Mouse (Mus musculus) heart, postnatal 14 days (tissue): ENCODE measurements at regions not wholly inside any gene's neighbourhood (a gene's known extent, or its start where the extent isn't known, plus 50 kb on each side); places are given as distances from the start of the nearest gene placed in this dataset.
A peak's percentile ranks its signal among the peaks of the same experiment; 100 is the strongest.

ENCODE experiments used
- DNase-seq, 2 experiments: peaks; one replicate each; pipeline ENCODE4 v3.0.0; 2021 to 2022
- intact Hi-C: fragments of 180-260 bp; cut with DNase I; formaldehyde crosslinking; loops from one replicate; pipeline ENCODE4 v1.15.1; 2025

- DNase-seq = no peak
- intact Hi-C loops = no loop called here
Measured at GRCm38 (mm10) chr13:51227836-51228235, 57.0 kb downstream of the Nxnl2 start.

DNA sequence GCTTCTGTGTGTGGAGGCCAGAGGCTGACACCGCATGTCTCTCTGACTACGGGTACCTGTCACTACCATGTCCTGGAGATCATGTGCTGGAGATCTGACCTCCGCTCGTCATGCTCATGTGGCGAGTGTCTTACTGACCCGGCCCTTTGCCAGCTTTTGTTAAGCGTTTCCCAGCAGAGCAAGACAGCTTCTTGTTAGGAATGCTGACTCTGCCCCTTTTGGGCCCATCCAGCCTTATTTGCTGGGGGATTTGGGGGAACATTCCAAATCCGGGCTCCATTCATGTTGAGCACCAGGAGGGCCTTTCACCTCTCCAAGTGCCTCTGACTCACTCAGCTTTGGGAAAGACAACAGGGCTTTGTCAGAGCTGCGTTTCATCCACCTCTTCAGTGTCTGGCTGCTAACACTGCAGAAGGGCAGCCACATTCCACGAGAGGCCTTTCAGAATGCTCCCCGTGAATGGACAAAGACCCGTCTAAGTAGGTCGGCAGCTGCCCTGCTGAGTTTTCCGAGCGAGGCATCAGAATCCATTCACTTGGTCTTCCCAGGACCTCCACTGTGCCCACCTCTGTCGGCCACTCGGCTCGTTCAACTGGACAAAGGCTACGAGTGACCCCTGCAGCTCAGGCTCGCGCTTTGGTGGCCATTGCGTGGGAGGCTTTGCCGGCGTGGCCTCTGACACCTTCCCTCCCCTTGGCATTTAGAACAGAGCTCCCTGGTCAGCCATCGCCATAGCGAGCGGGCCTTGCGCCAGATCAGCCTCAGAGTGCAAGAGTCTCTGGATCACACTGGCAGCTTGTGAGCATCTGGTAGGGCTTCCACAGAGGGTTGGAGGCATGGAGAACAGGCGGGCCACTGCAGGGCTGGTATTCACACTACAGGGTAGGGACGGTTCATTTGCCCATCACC is 58.3 kb downstream of the Nxnl2 start:
- intact Hi-C loops = no loop called here
- no peak for DNase-seq

GRCm38 (mm10) chr13:51229862-51230261 is 59.0 kb downstream of the Nxnl2 start:
- intact Hi-C loops = no loop called here
- DNase-seq = no peak

DNA sequence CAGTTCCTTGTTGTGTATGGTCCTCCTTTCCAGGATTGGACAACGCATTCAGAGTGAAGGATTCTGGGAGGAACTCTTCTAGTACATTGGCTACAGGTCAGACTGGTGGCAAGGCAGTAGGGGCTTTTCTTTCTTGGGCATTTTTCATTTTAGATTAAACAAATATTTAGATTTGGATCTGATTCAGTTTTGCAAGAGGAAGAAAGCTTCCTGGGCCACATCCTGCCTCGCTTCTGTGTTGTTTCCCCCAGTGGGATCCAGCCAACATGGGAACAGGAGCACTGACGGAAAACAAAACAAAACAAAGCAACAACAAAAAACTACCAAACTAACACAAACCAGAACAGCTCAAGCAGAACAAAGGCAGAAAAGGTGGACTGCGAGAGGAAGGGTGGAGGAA is 60.8 kb downstream of the Nxnl2 start:
- no peak for DNase-seq
- intact Hi-C loops = no loop called here

DNA sequence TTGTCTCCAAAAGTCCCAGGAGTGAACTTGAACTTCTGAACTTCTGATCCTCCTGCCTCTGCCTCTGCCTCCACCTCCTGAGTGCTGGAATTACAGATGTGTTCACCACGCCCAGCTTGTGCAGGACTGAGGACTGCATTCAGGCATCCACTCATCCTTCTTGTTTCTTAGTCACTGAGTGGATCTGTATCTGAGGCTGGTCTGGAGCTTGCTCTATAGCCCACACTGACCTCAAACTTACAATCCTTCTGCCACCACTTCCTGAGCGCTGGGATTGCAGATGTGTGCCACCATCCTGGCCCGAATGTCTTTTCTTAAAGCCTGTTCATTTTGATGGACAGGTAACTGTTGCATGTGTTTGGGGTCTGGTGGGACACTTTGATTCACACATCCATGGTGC is 76.6 kb downstream of the Nxnl2 start:
- intact Hi-C loops = no loop called here
- no peak for DNase-seq

DNA sequence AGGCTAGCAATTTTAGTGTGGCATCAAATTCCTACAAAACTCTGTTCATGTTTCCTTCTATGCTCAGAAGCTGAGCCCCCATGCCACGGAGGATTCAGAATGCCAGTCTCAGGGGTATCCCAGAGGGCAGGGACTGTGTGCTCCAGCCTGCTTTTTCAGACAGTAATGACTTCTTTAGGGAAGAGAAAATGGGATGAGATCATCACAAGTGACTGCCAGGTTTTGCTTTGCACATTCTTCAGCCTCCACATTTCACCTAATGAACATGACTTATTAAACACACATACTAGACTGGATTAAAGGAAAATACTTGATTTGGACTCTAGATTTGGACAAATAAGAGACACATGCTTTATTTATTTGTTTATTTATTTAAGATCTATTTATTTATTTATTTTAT is 82.5 kb downstream of the Nxnl2 start:
- DNase-seq = no peak
- intact Hi-C loops = no loop called here

DNA sequence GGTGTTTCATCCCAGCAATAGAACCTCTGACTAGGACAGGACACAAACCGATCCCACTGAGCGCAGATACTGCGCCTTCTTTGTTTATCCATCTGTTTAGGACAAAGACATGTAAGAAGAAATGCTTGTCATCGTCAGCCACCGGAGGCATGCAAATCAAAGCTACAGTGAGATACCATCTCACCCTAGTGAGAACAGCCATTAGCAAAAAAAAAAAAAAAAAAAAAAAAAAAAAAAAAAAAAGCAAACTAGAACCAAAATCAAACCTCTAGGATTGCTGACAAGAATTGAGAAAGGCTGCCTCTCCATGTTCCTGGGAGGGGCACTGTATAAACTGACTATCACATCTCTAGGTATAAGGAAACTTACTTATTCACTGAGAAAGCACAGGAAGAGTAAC is 84.9 kb downstream of the Nxnl2 start:
- intact Hi-C loops = no loop called here
- DNase-seq = no peak

DNA sequence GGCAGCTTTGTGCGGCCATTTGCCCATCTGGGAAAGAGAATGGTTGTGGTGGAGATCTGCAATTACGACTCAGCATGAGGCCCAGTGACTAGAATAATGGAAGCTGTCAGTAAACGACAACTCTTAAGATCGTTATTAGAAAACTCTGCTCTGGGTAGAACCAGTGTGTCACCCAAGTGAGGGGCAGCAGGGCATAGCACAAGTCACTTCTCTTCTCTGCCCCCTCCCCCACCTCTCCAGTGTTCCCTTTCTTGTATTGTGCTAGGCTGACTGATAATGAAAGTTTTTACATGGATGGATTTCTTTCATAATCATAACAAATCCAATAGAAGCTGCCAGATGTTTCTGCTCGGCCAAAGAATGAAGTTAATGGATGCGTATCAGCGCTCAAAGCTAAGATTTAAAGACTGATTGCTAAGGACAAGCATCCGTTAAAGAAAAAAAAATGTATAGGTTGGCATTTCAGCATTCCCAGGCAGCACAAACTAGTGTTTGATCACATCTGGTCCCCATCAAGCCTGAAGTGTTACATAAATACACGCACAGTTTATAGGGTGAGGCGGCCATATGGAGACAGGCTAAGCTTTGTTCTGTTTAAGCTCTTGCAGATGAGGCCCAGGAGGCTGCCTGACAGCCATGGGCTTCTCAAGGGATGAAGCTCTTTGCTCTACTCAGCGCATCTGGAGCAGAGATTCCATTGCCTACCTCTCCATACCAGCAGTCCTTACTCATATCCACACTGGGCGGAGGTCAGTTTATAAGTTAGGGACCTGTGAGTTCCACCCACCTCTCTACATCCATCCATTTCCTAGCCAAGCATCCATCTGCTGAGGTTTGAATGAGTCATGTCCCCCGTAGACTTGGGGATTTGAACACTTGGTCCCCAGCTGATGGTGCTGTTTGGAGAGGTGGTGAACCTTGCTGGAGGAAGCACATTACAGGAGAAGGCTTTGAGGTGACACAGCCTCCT is 88.2 kb downstream of the Nxnl2 start:
- intact Hi-C loops = no loop called here
- no peak for DNase-seq

GRCm38 (mm10) chr13:51261619-51262018 is 90.8 kb downstream of the Nxnl2 start:
- intact Hi-C loops = no loop called here
- no peak for DNase-seq

DNA sequence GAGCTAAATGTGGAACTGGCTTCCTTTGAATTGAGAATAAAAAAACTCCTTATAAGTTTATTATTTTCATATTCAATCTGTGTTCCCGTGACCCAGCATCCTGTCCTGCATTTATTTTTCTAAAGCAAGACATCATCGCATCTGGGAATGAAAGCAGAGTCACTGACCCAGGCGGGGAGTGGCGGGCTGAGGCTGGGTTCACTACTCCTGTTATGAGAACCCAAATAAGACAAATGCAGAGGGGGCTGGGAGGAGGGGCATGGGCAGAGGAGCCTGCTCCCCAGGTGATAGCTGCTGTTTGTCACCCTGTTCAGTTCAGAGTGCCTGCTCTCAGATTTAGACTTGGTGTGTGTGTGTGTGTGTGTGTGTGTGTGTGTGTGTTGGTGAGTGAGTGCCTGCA is 102.0 kb downstream of the Nxnl2 start:
- intact Hi-C loops = no loop called here
- DNase-seq = no peak

- DNase-seq = peak; percentile 72 to 73
- intact Hi-C loops = no loop called here
Measured at GRCm38 (mm10) chr13:51274639-51275038, 103.8 kb downstream of the Nxnl2 start.

DNA sequence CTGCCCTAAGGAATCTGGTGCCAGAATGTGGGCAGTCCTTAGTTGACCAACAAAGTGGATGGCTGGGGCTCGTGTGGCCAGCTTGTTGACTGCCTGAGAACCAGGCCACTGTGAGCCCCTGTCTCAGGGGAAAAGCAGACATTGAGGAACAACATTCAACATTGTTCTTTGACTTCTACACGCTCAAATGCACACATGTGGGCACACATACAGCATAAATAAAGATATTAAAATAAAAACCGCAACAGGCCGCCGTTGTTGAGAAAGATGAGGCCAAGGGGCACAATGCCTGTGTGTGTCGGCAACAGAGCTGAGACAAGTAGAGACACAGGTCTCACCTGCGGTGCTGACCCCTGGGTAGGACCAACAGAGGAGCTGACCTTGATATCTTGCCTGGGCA is 105.8 kb downstream of the Nxnl2 start:
- intact Hi-C loops = no loop called here
- DNase-seq = no peak

DNA sequence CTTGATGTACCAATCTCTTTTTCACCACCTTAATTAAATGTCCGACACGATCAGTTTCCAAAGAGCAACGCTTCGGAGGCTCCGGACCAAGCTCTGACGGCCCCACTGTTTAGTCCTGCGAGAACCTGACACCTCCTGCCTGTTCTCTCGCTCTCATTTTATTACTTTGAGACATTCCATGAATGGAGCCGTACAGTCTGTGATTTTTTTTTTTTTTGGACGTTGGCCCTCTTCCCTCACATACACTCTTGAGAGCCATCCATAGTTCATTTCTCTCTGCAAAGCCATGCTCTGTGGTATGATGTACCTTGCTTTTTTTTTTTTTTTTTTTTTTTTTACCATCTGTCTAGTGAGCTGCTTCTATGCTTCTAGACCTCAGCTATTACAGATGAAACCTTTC is 106.7 kb downstream of the Nxnl2 start:
- DNase-seq = no peak
- intact Hi-C loops = no loop called here

DNA sequence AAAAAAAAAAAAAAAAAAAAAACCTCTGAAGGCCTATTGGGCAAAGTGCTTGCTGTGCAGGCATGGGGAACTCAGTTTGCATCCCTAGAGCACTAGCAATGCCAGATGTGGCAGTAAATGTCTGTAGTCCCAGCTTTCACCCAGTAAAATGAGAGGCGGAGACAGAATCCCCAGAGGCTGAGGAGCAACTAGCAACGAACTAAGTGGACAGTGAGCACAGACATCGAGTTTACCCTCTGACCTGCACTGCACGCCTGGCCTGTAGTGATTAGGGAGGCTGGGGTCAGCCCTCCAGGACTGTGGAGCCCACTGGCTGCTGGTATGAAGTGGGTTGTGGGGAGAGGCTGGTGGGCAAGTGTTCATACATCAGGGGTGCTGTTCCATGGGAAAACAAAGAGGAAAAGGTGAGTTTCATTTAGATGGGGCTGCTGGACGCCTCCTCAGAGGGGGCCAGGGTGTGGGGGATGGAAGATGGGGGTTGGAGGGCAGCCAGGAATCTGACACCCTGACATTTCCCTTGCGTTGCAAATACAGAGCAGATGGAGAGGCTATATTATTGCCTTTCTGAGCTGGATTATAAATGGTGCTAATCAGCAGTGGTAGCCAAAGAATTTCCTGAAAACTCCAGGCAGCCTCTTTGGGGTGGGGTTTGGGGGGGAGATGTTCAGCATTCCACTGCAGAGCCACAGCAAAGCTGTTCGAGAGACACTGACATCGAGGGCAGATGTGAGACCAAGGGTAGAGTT is 109.0 kb downstream of the Nxnl2 start:
- DNase-seq = no peak
- intact Hi-C loops = no loop called here

DNA sequence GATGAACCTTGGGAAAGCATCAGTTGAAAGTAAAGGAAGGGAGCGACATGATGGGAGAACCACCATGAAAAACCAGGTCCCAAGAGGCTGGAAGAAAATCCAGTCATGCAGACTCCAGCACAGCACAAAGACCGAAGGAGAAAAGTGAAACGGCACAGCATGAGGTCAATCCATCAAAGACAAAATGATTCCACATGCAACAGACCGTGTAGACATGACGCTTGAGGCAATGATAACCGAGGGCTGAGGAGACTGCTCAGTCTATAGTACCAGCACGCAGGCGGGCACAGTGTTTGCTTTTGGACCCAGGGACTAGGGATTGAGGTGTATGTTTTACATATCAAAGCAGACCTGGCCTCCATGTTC is 109.5 kb downstream of the Nxnl2 start:
- intact Hi-C loops = no loop called here
- DNase-seq = no peak

- DNase-seq = no peak
- intact Hi-C loops = no loop called here
Measured at GRCm38 (mm10) chr13:51284679-51285078, 113.9 kb downstream of the Nxnl2 start.

DNA sequence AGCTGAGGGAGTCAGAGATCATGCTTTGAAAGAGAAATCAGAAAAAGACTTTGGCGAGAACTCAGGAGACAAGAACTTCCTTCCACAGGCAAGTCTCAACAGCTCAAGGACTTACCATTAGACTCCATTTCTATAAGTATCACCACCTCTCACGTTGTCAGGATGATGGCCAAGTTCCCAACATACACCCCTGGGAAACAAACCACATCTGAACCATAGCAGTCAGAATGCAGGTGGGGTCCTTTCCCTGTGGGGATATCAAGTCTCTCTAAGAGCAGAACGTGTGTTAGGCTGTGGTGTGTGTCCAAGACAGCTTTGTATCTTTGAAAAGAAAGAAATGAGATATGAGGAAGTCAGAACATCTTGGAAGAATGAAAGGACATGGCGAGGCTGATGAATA is 118.6 kb downstream of the Nxnl2 start:
- DNase-seq = no peak
- intact Hi-C loops = no loop called here

DNA sequence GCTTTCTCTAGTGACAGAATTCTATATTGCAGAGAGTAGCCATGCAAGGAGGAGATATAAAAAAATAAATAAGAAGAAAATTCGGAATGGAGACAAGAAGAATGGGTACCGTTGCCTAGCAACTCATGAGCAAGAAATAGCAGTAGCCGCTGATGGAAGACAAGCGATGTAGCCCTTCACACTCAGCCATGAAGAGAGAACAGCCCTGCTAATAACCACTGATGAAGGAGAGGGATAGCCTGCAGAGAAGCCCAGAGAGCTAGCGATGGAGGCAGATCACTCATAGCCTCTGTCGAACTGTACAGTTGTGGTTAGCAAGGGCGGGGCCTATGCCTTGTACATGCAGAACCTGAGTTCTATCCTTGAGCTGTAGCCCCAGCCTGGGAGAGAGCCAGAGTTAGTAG is 118.4 kb upstream of the S1pr3 start:
- intact Hi-C loops = loop anchor here (5.0 kb wide), 1 partner anchor 78 kb away; no protein-coding TSS in a partner anchor
- no peak for DNase-seq

- intact Hi-C loops = loop anchor here (5.0 kb wide), 1 partner anchor 79 kb away; no protein-coding TSS in a partner anchor
- DNase-seq = no peak
Measured at GRCm38 (mm10) chr13:51290926-51291325, 117.5 kb upstream of the S1pr3 start.

GRCm38 (mm10) chr13:51293047-51293446 is 115.4 kb upstream of the S1pr3 start:
- DNase-seq = no peak

GRCm38 (mm10) chr13:51295872-51296271 is 112.6 kb upstream of the S1pr3 start:
- no peak for DNase-seq
- intact Hi-C loops = no loop called here

More at GRCm38 (mm10) chr13:51293047-51293446, 115.4 kb upstream of the S1pr3 start:
- intact Hi-C loops = loop anchor here (5.0 kb wide), 1 partner anchor 81 kb away; no protein-coding TSS in a partner anchor
